Mouse (Mus musculus): ENCODE measurements around the gene Tpsab1. TPM values are rescaled to one million over a fixed set of nuclear protein-coding genes. Genes with fewer than 3 reads are reported as not detected.

The Tpsab1 gene
- not detected for total RNA-seq (2021)
- long read RNA-seq: 0 reads

- no peak for DNase-seq (ENCODE audit: low spot score in 2 of 2)
These were observed at the start of gene Tpsab1 for GRCm38 (mm10) chr17:25345462-25345861. Gene Tpsab1 (minus strand): TSS chr17:25345562.

- no peak for DNase-seq (ENCODE audit: low spot score in 2 of 2)
These were observed 49.2 kb upstream of the Tpsab1 start for GRCm38 (mm10) chr17:25394526-25394925.

GRCm38 (mm10) chr17:25374011-25374410, 28.6 kb upstream of the Tpsab1 start:
- no peak for DNase-seq (ENCODE audit: low spot score in 2 of 2)

- no peak for DNase-seq (ENCODE audit: low spot score in 2 of 2)
These were observed 27.1 kb upstream of the Tpsab1 start for GRCm38 (mm10) chr17:25372491-25372890.

GRCm38 (mm10) chr17:25368973-25369372, 23.6 kb upstream of the Tpsab1 start, which contains the start of gene Tpsg1:
Gene Tpsg1 (plus strand): TSS chr17:25369273.
- no peak for DNase-seq (ENCODE audit: low spot score in 2 of 2)

- no peak for DNase-seq (ENCODE audit: low spot score in 2 of 2)
These were observed 20.6 kb upstream of the Tpsab1 start, which contains the start of gene Tpsb2 for GRCm38 (mm10) chr17:25366005-25366404. Gene Tpsb2 (plus strand): TSS chr17:25366305.

GRCm38 (mm10) chr17:25363726-25364125, 18.4 kb upstream of the Tpsab1 start:
- peak in 1 of 2 experiments; percentile 63 for DNase-seq (ENCODE audit: low spot score in 2 of 2)

GRCm38 (mm10) chr17:25361291-25361690, 15.9 kb upstream of the Tpsab1 start:
- DNase-seq (ENCODE audit: low spot score in 2 of 2): no peak

GRCm38 (mm10) chr17:25341490-25341889, 3.9 kb downstream of the Tpsab1 start:
- no peak for DNase-seq (ENCODE audit: low spot score in 2 of 2)

- no peak for DNase-seq (ENCODE audit: low spot score in 2 of 2)
These were observed 5.4 kb downstream of the Tpsab1 start for GRCm38 (mm10) chr17:25340003-25340402.

GRCm38 (mm10) chr17:25338218-25338617, 7.1 kb downstream of the Tpsab1 start:
- DNase-seq (ENCODE audit: low spot score in 2 of 2): no peak

- peak; percentile 45 to 68 for DNase-seq (ENCODE audit: low spot score in 2 of 2)
These were observed 11.4 kb downstream of the Tpsab1 start for GRCm38 (mm10) chr17:25333943-25334342.

- no peak for DNase-seq (ENCODE audit: low spot score in 2 of 2)
These were observed 13.0 kb downstream of the Tpsab1 start for GRCm38 (mm10) chr17:25332321-25332720.

- no peak for DNase-seq (ENCODE audit: low spot score in 2 of 2)
These were observed 22.4 kb downstream of the Tpsab1 start for GRCm38 (mm10) chr17:25322930-25323329.

- no peak for DNase-seq (ENCODE audit: low spot score in 2 of 2)
These were observed 24.5 kb downstream of the Tpsab1 start for GRCm38 (mm10) chr17:25320819-25321218.

- DNase-seq (ENCODE audit: low spot score in 2 of 2): no peak
These were observed 27.0 kb downstream of the Tpsab1 start, which contains the start of gene Prss29 for GRCm38 (mm10) chr17:25318354-25318753. Gene Prss29 (plus strand): TSS chr17:25318654.

- no peak for DNase-seq (ENCODE audit: low spot score in 2 of 2)
These were observed 37.0 kb downstream of the Tpsab1 start, which contains the start of gene Prss28 for GRCm38 (mm10) chr17:25308346-25308745. Gene Prss28 (plus strand): TSS chr17:25308646.

GRCm38 (mm10) chr17:25298094-25298493, 47.3 kb downstream of the Tpsab1 start, which contains the start of gene Prss34:
Gene Prss34 (plus strand): TSS chr17:25298394.
- no peak for DNase-seq (ENCODE audit: low spot score in 2 of 2)

- no peak for DNase-seq (ENCODE audit: low spot score in 2 of 2)
These were observed 51.3 kb downstream of the Tpsab1 start for GRCm38 (mm10) chr17:25294111-25294510.

- no peak for DNase-seq (ENCODE audit: low spot score in 2 of 2)
These were observed 51.9 kb downstream of the Tpsab1 start for GRCm38 (mm10) chr17:25293495-25293894.
